Mouse (Mus musculus) gastrocnemius, postnatal 36 days (tissue): ENCODE measurements around the gene Zbtb21. TPM values are rescaled to one million over a fixed set of nuclear protein-coding genes. Genes with fewer than 3 reads are reported as not detected.
"Not testable (repeated sequence)": the region's sequence is repeated elsewhere in the genome, so short reads cannot be mapped to it uniquely, and the experiment has no call there.

Source experiments
- DNase-seq, 2 experiments: peaks; one replicate each; pipeline ENCODE4 v3.0.0; 2022
- intact Hi-C: fragments of 180-260 bp; cut with DNase I; formaldehyde crosslinking; loops from one replicate; pipeline ENCODE4 v1.15.1; 2025
- long read RNA-seq, 2 experiments: library from polyadenylated mRNA; stranded (forward); transcript quantifications; one replicate each; pipeline ENCODE4 v2.0.0; 2021
- total RNA-seq, 2 experiments: library from RNA; stranded (reverse); gene quantifications; 2 replicates each; pipeline ENCODE4 v1.2.3; 2021

Zbtb21 gene
- 1 to 10 TPM; 5.6 to 6.4 TPM for total RNA-seq
- long read RNA-seq, experiment 1, partial matches to known transcripts = 0 of 2 reads
- long read RNA-seq, experiment 1, other reads (novel, unspliced or antisense) = 2 of 2 reads
- long read RNA-seq, experiment 2, partial matches to known transcripts = 0 of 7 reads
- long read RNA-seq, experiment 2, other reads (novel, unspliced or antisense) = 5 of 7 reads

GRCm38 (mm10) chr16:97962151-97962948, at the start of gene Zbtb21, which contains the start of gene C2cd2:
Zbtb21 (minus strand) TSS chr16:97962622.
C2cd2 (minus strand) TSS chr16:97962598.
- DNase-seq = peak; percentile 94 to 96
- intact Hi-C loops = loop anchor here (1.0 kb wide), 1 partner anchor 40 kb away; no protein-coding TSS in a partner anchor

DNA sequence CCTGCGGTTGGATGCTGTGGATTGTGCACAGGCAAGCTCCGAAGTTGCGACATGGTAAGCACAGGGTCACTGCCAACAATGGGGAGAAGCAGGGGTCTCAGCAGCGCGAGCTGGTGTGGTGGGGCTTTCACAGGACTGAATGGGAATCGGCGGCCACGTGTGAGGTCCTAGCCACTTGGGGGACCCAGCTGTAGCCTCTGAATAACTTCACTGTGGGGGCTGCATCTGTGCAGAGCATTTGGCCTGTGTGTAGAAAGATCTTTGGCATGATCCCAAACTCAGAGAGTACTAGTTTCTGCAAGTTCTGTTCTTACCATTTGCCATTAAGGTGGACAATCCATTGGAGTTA, 34.9 kb upstream of the Zbtb21 start:
- intact Hi-C loops, DNase-seq: not testable (repeated sequence)

GRCm38 (mm10) chr16:97996616-97997382, 34.4 kb upstream of the Zbtb21 start, which contains the start of gene B230307C23Rik:
B230307C23Rik (plus strand) TSS chr16:97997315.
- intact Hi-C loops = no loop called here

DNA sequence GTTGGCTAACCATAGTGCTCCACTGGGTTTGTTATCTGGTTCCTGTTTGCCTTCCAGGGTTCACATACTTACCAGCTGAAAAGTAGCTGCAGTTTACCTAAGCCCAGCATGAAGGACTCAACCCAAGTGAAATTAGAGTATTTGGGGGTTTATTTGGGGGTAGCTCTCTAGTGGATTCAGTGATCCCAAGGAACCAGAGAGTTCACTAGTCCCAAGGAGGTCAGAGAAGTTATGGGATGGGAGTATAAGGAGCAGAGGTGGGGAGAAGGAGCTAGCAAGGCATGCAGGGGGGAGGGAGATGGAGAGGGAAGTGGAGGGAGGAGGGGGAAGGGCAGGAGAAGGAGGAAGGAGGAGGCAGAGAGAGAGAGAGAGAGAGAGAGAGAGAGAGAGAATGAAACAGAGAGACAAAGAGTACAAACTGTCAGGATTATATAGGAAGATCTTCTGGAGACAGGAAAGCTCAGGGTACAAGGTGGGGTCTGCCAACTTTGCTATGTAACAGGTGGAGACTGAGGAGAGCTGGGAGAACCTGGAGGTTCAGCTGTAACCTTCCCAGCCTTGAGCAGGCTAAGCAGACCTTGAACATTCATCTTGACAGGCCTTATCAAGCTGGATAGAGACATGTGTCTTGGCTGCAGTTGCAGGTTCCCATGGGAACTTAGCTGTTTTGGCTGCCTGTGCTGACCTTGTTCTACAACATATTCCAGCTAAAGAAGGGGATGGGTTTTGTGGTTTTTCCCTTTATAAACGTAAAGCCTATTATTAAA, 33.6 kb upstream of the Zbtb21 start:
- no peak for DNase-seq
- intact Hi-C loops = no loop called here

More at GRCm38 (mm10) chr16:97996616-97997382, 34.4 kb upstream of the Zbtb21 start, which contains the start of gene B230307C23Rik:
- peak; percentile 68 to 70 for DNase-seq

DNA sequence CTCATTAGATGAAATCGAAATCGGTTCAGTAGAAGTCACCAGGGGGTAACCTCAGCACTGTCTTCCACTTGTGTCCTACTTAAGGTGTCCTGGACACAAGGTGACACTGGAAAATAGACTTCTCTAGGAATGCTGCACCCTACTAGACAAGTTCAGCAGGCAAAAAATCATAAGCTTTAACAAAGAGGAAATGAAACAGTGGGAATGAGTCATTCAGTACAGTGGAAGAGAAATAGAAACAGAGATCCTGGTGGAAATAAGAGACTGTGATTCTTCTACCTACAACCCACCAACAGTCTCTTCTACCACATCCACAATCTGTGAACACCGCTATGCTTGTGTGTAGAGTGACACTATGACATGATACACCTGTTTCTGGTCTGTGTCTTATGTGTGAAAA, 30.1 kb upstream of the Zbtb21 start:
- not testable (repeated sequence) for DNase-seq
- intact Hi-C loops = loop anchor here (5.0 kb wide), 1 partner anchor 185 kb away; no protein-coding TSS in a partner anchor

GRCm38 (mm10) chr16:97991517-97991916, 29.1 kb upstream of the Zbtb21 start:
- intact Hi-C loops = loop anchor here (5.0 kb wide), 1 partner anchor 184 kb away; no protein-coding TSS in a partner anchor
- no peak for DNase-seq

GRCm38 (mm10) chr16:97984589-97984988, 22.2 kb upstream of the Zbtb21 start:
- DNase-seq = no peak
- intact Hi-C loops = no loop called here

- DNase-seq = no peak
- intact Hi-C loops = no loop called here
Observed at GRCm38 (mm10) chr16:97981362-97981761, 18.9 kb upstream of the Zbtb21 start.

DNA sequence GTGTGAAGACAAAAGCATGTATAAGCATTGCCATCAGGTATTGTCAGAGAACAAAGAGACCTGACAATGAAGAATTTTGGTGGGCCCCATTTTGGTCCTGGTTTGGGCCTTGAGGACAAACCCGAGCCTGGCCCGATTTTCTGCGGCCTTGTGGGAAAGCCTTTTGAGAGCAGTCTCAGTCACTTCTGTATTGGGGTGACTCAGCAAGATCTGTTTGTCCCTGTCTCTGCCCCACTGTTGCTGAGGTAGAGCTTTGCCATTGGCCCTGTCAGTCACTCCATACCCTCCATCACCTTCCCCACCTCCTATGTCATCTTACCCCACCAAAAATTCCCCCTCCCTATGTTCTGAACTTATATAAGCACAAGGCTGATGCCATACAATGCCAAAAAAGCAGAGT, 15.3 kb upstream of the Zbtb21 start:
- no peak for DNase-seq
- intact Hi-C loops = no loop called here

GRCm38 (mm10) chr16:97977277-97977676, 14.9 kb upstream of the Zbtb21 start:
- intact Hi-C loops = no loop called here
- no peak for DNase-seq

GRCm38 (mm10) chr16:97963956-97964540, 1.6 kb upstream of the Zbtb21 start:
- intact Hi-C loops = no loop called here

DNA sequence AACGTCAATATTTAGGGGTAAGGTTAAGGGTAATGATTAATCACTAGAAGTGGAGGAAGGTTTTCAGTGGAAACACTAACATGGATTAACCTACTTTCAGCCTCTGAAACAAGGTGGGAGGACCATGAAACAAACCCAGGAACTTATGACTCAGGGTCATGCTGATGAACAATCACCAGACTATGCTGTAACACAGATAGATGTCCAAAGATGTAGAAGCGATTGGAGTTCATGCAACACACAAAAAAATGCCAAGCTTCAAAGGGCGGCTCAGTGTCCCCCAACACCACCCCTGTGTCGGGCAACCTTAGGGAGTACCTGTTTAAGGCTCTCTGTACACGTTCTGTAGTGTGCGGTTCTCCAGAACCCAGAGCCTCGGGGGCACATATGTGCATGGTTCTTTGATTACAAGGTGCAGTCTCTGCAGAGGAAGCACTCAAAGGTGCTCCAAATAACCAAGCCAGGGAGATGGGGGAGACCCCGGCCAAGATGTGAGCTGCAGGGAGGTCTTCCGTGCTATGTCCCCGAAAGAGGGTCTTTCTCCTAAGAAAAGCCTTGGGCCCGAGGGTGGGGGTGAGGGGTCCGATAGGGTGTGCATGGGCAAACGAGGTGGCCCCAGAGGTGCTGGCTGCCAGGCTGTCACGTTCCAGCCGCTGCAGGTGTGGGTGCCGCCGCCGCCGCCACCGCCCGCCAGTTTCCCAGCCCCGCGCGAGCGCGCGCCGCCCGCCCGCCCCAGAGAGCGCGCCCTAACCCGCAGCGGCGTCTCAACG, 856 bp downstream of the Zbtb21 start:
- DNase-seq = no peak
- intact Hi-C loops = loop anchor here (1.0 kb wide), 1 partner anchor 39 kb away; no protein-coding TSS in a partner anchor

More at GRCm38 (mm10) chr16:97963956-97964540, 1.6 kb upstream of the Zbtb21 start:
- no peak for DNase-seq

DNA sequence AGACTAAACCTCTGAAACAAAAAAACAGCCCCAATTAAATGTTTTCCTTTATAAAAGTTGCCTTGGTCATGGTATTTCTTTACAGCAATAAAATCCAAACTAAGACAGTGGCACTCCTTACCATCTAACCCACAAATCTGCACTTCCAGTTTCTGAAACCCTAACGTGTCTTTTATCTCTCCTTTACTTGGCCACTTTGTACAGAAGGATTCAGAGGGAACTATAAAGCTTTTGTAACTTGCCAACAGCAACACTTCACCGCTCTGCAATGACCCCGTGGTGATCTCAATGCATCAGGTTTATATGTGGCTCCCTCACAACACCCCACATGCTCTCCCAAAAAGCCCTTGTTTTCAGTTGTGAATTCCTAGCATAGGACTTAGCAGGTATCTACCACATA, 2.1 kb downstream of the Zbtb21 start:
- DNase-seq = no peak
- intact Hi-C loops = no loop called here

DNA sequence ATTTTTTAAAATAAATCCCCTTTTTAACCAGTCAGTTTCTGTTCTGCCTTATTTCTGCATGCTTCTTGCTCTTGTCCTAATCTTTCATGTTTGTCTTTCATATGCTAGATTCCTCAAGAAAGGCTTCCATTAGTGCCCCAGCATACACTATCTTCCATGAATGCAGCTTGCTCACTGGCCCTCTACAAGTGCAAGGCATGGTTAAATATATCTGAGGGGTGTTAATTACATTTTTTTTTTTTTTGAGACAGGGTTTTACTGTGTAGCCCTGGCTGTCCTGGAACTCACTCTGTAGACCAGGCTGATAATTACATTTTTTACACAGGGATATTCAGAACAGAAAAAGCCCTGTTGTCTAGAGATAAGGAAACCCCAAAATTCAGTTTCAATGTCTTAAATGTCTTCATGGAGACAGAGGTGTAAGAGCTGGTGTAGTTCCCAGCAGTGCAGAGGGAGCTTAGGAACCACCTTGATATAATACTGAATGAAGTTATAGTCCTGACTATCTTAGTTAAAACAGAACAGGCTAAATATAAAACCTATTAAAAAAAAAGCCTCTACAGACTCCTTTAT, 3.9 kb downstream of the Zbtb21 start:
- no peak for DNase-seq
- intact Hi-C loops = no loop called here

GRCm38 (mm10) chr16:97957626-97958025, 4.8 kb downstream of the Zbtb21 start:
- no peak for DNase-seq
- intact Hi-C loops = no loop called here

- no peak for DNase-seq
- intact Hi-C loops = no loop called here
Observed at GRCm38 (mm10) chr16:97956011-97956410, 6.4 kb downstream of the Zbtb21 start.

- intact Hi-C loops = no loop called here
- DNase-seq = no peak
Observed at GRCm38 (mm10) chr16:97953300-97953699, 9.1 kb downstream of the Zbtb21 start.

DNA sequence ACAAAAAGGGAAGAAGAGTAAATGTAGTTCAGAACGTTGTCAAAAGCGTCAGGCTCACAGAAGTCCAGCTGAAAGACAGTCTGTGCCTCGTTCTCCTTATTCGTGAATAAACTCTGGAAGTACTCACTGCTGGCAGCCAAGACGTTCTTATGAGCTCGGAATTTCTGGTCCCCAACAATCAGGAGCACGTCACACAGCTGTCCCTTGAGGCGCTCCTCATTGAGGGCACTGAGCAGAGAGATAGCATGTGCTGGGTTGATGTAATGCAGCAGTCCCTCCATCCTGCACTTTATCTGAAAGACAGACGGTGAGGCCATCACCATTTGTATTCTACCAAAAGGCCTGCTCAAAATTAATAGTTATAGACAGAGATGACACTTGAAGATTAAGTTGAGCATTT, 9.6 kb downstream of the Zbtb21 start:
- intact Hi-C loops = no loop called here

DNA sequence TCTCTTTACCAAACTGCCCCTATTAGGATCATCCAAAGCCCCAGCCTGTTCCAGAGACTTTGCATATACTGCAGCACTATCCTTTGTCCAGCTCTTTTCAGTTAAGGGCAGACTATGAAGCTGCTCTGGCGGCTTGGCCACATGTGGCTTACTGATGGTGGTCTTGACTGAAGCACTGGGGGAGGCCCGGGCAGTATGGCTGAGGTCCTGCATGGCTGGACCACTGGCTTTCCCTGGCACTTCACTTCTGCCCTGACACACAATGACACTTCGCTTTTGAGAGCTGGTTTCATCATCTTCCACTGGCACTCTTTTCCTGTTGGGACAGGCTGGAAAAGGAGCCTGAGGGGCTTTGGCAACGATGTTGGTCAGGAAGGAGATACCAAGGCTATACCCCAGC, 10.1 kb downstream of the Zbtb21 start:
- intact Hi-C loops = no loop called here
- DNase-seq = no peak

More for the DNA sequence above, 9.6 kb downstream of the Zbtb21 start:
- DNase-seq = no peak
